Mouse (Mus musculus) megakaryocyte progenitor cell, adult 5-6 weeks (primary cell): ENCODE results near the gene Areg. TPM values are rescaled to one million over a fixed set of nuclear protein-coding genes. Genes with fewer than 3 reads are reported as not detected.

Experiments
- ATAC-seq: replicated peaks from 2 replicates; pipeline ENCODE4 v1.8.0; 2016; ENCODE audit warnings: mild to moderate bottlenecking, moderate TSS enrichment, inconsistent platforms; ENCODE audit not compliant: poor library complexity
- total RNA-seq, 2 experiments: library from RNA; stranded (forward) in 1 of 2; stranded (reverse) in 1 of 2; fragments of 157-497, 149-512 nt in 1 of 2; fragments of 200-1000 nt in 1 of 2; gene quantifications; 2 replicates each; pipeline versions ENCODE4 v1.2.3 to v1.2.4; 2015 to 2017

Areg gene
- total RNA-seq (2015) (0.27 TPM in 1 of 2 replicates, not detected in the other), total RNA-seq (2017) (not detected in 2 replicates)

- ATAC-seq: peak; percentile 76
Measured at GRCm38 (mm10) chr5:91139446-91139873, at the start of gene Areg. TSS of gene Areg (plus strand) at chr5:91139599.

GRCm38 (mm10) chr5:91090301-91090700, 49.1 kb upstream of the Areg start:
- ATAC-seq: no peak

- ATAC-seq: no peak
Measured at GRCm38 (mm10) chr5:91097911-91098614, 41.3 kb upstream of the Areg start.

- ATAC-seq: no peak
Measured at GRCm38 (mm10) chr5:91101742-91102141, 37.7 kb upstream of the Areg start.

GRCm38 (mm10) chr5:91103943-91104665, 35.3 kb upstream of the Areg start:
- ATAC-seq: no peak

- no peak for ATAC-seq
Measured at GRCm38 (mm10) chr5:91106248-91106647, 33.2 kb upstream of the Areg start.

GRCm38 (mm10) chr5:91110023-91110670, 29.3 kb upstream of the Areg start:
- ATAC-seq: no peak

GRCm38 (mm10) chr5:91111019-91111418, 28.4 kb upstream of the Areg start:
- ATAC-seq: no peak

GRCm38 (mm10) chr5:91113967-91114366, 25.4 kb upstream of the Areg start:
- peak; percentile 83 for ATAC-seq

- ATAC-seq: peak; percentile 61
Measured at GRCm38 (mm10) chr5:91114574-91114973, 24.8 kb upstream of the Areg start.

GRCm38 (mm10) chr5:91118618-91119017, 20.8 kb upstream of the Areg start:
- ATAC-seq: no peak

GRCm38 (mm10) chr5:91123404-91123803, 16.0 kb upstream of the Areg start:
- ATAC-seq: no peak

GRCm38 (mm10) chr5:91124140-91124539, 15.3 kb upstream of the Areg start:
- no peak for ATAC-seq

GRCm38 (mm10) chr5:91126623-91127022, 12.8 kb upstream of the Areg start:
- no peak for ATAC-seq

GRCm38 (mm10) chr5:91134961-91135360, 4.4 kb upstream of the Areg start:
- ATAC-seq: no peak

GRCm38 (mm10) chr5:91138970-91139369, 429 bp upstream of the Areg start:
- ATAC-seq: no peak

GRCm38 (mm10) chr5:91140896-91141448, 1.6 kb downstream of the Areg start:
- no peak for ATAC-seq

GRCm38 (mm10) chr5:91144971-91145370, 5.6 kb downstream of the Areg start:
- no peak for ATAC-seq

- no peak for ATAC-seq
Measured at GRCm38 (mm10) chr5:91147001-91147400, 7.6 kb downstream of the Areg start.

- peak; percentile 52; the same call in 1 of the 2 replicates for ATAC-seq
Measured at GRCm38 (mm10) chr5:91148054-91148453, 8.7 kb downstream of the Areg start.

GRCm38 (mm10) chr5:91156677-91157076, 17.3 kb downstream of the Areg start:
- ATAC-seq: no peak
